Mouse (Mus musculus): ENCODE data around the gene Faap100.
A peak's percentile ranks its signal among the peaks of the same experiment; 100 is the strongest.

GRCm38 (mm10) chr11:120369656-120370055 lies 8.9 kb downstream of the Faap100 start:
- TF ChIP-seq CTCF (IDR thresholded peaks at IDR 0.05; ENCODE audit: control insufficient read depth, insufficient read depth, insufficient replicate concordance, low read depth, low read length) (peak; percentile 51; the same call in 1 of the 2 replicates), POLR2A (IDR thresholded peaks at IDR 0.05; ENCODE audit: control insufficient read depth, low read depth, low read length) (no peak)

Measured in testis, adult 2 months (tissue).